Comparison of ENCODE assay signal across 8 mouse cellular contexts in genomic region chr11:62732022-62732387, GRCm38 (mm10). TPM values are rescaled to one million over a fixed set of nuclear protein-coding genes. Genes with fewer than 3 reads are reported as not detected.
DNase-seq lines count a peak whose midpoint lies in the region; ATAC-seq and TF ChIP-seq lines count a peak whose summit lies in the region.

No protein-coding gene starts in this region.

- WGBS in kidney, embryonic 16.5 days = 10% methylated on average over 5 of the region's 5 CpGs
- 7% methylated on average over 5 of the region's 5 CpGs for WGBS in embryonic facial prominence, embryonic 12.5 days
- 11% methylated on average over 5 of the region's 5 CpGs for WGBS in intestine, embryonic 14.5 days
- 3% methylated on average over 5 of the region's 5 CpGs for WGBS in midbrain, postnatal 0 days

- H3K4me3 ChIP-seq in kidney, embryonic 16.5 days (ENCODE audit: low read length) = peak overlapping the region; percentile 57
- H3K4me3 ChIP-seq in embryonic facial prominence, embryonic 12.5 days = peak overlapping the region; percentile 78
- H3K4me3 ChIP-seq in intestine, embryonic 14.5 days (ENCODE audit: low read depth, low read length) = peak overlapping the region; percentile 83
- H3K4me3 ChIP-seq in midbrain, postnatal 0 days (ENCODE audit: low read depth, low read length) = peak overlapping the region; percentile 93

- no peak for DNase-seq in kidney, postnatal 25 days
- no peak for DNase-seq in intestine, embryonic 14.5 days (ENCODE audit: low spot score)
- DNase-seq in midbrain, postnatal 0 days (ENCODE audit: low spot score) = no peak
- DNase-seq in right cerebral cortex, adult 18-20 months = no peak
- DNase-seq in adipocyte (ENCODE audit: low spot score) = no peak
- no peak for DNase-seq in right cerebral cortex, postnatal 36 days (ENCODE audit: low spot score in 2 of 2)

- no peak overlapping the region for H3K27ac ChIP-seq in kidney, embryonic 16.5 days (ENCODE audit: low read length)
- H3K27ac ChIP-seq in embryonic facial prominence, embryonic 12.5 days = peak overlapping the region; percentile 77; the same call in 1 of the 2 replicates
- H3K27ac ChIP-seq in intestine, embryonic 14.5 days (ENCODE audit: low read depth) = no peak overlapping the region
- H3K27ac ChIP-seq in midbrain, postnatal 0 days (ENCODE audit: low read depth, low read length) = peak overlapping the region; percentile 95

- no peaks in the 10 kb centered on the region for H3K27me3 ChIP-seq in kidney, embryonic 16.5 days (ENCODE audit: insufficient read depth, low read length)
- H3K27me3 ChIP-seq in embryonic facial prominence, embryonic 12.5 days = no peaks in the 10 kb centered on the region
- H3K27me3 ChIP-seq in intestine, embryonic 14.5 days (replicated peaks; ENCODE audit: control insufficient read depth, insufficient read depth, low read length) = no peaks in the 10 kb centered on the region
- H3K27me3 ChIP-seq in midbrain, postnatal 0 days (ENCODE audit: insufficient read depth, low read length) = no peaks in the 10 kb centered on the region

- no peak overlapping the region for H3K9ac ChIP-seq in kidney, embryonic 16.5 days (replicated peaks; ENCODE audit: low read length)
- no peak overlapping the region; the same call in 1 of the 2 replicates for H3K9ac ChIP-seq in embryonic facial prominence, embryonic 12.5 days
- H3K9ac ChIP-seq in intestine, embryonic 14.5 days (ENCODE audit: low read length) = no peak overlapping the region
- no peak overlapping the region for H3K9ac ChIP-seq in midbrain, postnatal 0 days (replicated peaks; ENCODE audit: low read length, poor library complexity, severe bottlenecking)

- H3K9me3 ChIP-seq in kidney, embryonic 16.5 days (ENCODE audit: low read length) = no peaks in the 10 kb centered on the region
- no peaks in the 10 kb centered on the region for H3K9me3 ChIP-seq in embryonic facial prominence, embryonic 12.5 days
- no peaks in the 10 kb centered on the region for H3K9me3 ChIP-seq in intestine, embryonic 14.5 days (ENCODE audit: control insufficient read depth, low read length)
- no peaks in the 10 kb centered on the region for H3K9me3 ChIP-seq in midbrain, postnatal 0 days (ENCODE audit: low read length)

- ATAC-seq in kidney, embryonic 16.5 days (ENCODE audit: low FRiP score, low TSS enrichment) = no peak
- no peak for ATAC-seq in embryonic facial prominence, embryonic 12.5 days (ENCODE audit: insufficient number of reproducible peaks, insufficient read depth, low FRiP score, low TSS enrichment)
- ATAC-seq in intestine, embryonic 14.5 days (replicated peaks; ENCODE audit: low FRiP score, low TSS enrichment, low read depth) = no peak
- no peak for ATAC-seq in midbrain, postnatal 0 days (ENCODE audit: low FRiP score)

- H3K4me1 ChIP-seq in kidney, embryonic 16.5 days (ENCODE audit: insufficient read depth, low read length) = peaks cover 7% of the 10 kb centered on the region; the same call in 1 of the 2 replicates
- H3K4me1 ChIP-seq in embryonic facial prominence, embryonic 12.5 days = 0 out of 2 replicates have a peak, but pooled peaks cover 4% of the 10 kb centered on the region
- 0 out of 2 replicates have a peak, but pooled peaks cover 3% of the 10 kb centered on the region for H3K4me1 ChIP-seq in intestine, embryonic 14.5 days (replicated peaks; ENCODE audit: control insufficient read depth, insufficient read depth, low read length)
- H3K4me1 ChIP-seq in midbrain, postnatal 0 days (ENCODE audit: insufficient read depth, low read length) = peaks cover 8% of the 10 kb centered on the region; the same call in 1 of the 2 replicates

- no peak for TF ChIP-seq CTCF in midbrain, postnatal 0 days (IDR thresholded peaks at IDR 0.05)

- H3K4me2 ChIP-seq in kidney, embryonic 16.5 days (replicated peaks; ENCODE audit: low read depth, low read length) = peak overlapping the region; percentile 78
- peak overlapping the region; percentile 71 for H3K4me2 ChIP-seq in embryonic facial prominence, embryonic 12.5 days (replicated peaks)
- H3K4me2 ChIP-seq in intestine, embryonic 14.5 days (ENCODE audit: low read length) = peak overlapping the region; percentile 55
- H3K4me2 ChIP-seq in midbrain, postnatal 0 days (ENCODE audit: low read depth, low read length, poor library complexity, severe bottlenecking) = peak overlapping the region; percentile 72

- peaks cover 5% of the 10 kb centered on the region; the same call in 1 of the 2 replicates for H3K36me3 ChIP-seq in kidney, embryonic 16.5 days (ENCODE audit: insufficient read depth, low read length)
- peaks cover 16% of the 10 kb centered on the region for H3K36me3 ChIP-seq in embryonic facial prominence, embryonic 12.5 days
- peaks cover 13% of the 10 kb centered on the region; the same call in 1 of the 2 replicates for H3K36me3 ChIP-seq in intestine, embryonic 14.5 days (ENCODE audit: control insufficient read depth, insufficient read depth, low read length)
- H3K36me3 ChIP-seq in midbrain, postnatal 0 days (ENCODE audit: insufficient read depth, low read length) = peaks cover 7% of the 10 kb centered on the region

RNA-seq across cellular contexts. Expression of gene Zfp287, which starts 0.3 kb away (rescaled TPM):
- 7.5 and 9.1 TPM in 2 replicates for polyA plus RNA-seq in kidney, embryonic 16.5 days (2015; fragmentation: Nextera tagmentation; extraction: Ambion mirVana)
- 16.9 and 18.7 TPM in 2 replicates for polyA plus RNA-seq in embryonic facial prominence, embryonic 12.5 days (2016; fragmentation: Nextera tagmentation; extraction: Ambion mirVana)
- 7.7 and 8.9 TPM in 2 replicates for polyA plus RNA-seq in intestine, embryonic 14.5 days (2014; fragmentation: Nextera tagmentation; extraction: Ambion mirVana)
- total RNA-seq in midbrain, postnatal 0 days (2014; rRNA removed) = 20.6 and 22.2 TPM in 2 replicates
- polyA plus RNA-seq in midbrain, postnatal 0 days (2015; fragmentation: Nextera tagmentation; extraction: Ambion mirVana) = 12.9 and 13.0 TPM in 2 replicates

RNA-seq across cellular contexts. Expression of gene Gm10428, which starts 20.9 kb away (rescaled TPM):
- polyA plus RNA-seq in kidney, embryonic 16.5 days (2015; fragmentation: Nextera tagmentation; extraction: Ambion mirVana) = not detected in 2 replicates
- polyA plus RNA-seq in embryonic facial prominence, embryonic 12.5 days (2016; fragmentation: Nextera tagmentation; extraction: Ambion mirVana) = not detected in 2 replicates
- polyA plus RNA-seq in intestine, embryonic 14.5 days (2014; fragmentation: Nextera tagmentation; extraction: Ambion mirVana) = 0.73 TPM in 1 of 2 replicates, not detected in the other
- total RNA-seq in midbrain, postnatal 0 days (2014; rRNA removed) = not detected in 2 replicates
- 0.83 TPM in 1 of 2 replicates, not detected in the other for polyA plus RNA-seq in midbrain, postnatal 0 days (2015; fragmentation: Nextera tagmentation; extraction: Ambion mirVana)

RNA-seq across cellular contexts. Expression of gene Zfp286, which starts 57.3 kb away (rescaled TPM):
- polyA plus RNA-seq in kidney, embryonic 16.5 days (2015; fragmentation: Nextera tagmentation; extraction: Ambion mirVana) = 18.5 and 21.9 TPM in 2 replicates
- 38.0 and 40.4 TPM in 2 replicates for polyA plus RNA-seq in embryonic facial prominence, embryonic 12.5 days (2016; fragmentation: Nextera tagmentation; extraction: Ambion mirVana)
- polyA plus RNA-seq in intestine, embryonic 14.5 days (2014; fragmentation: Nextera tagmentation; extraction: Ambion mirVana) = 19.3 and 20.3 TPM in 2 replicates
- 20.1 and 25.0 TPM in 2 replicates for total RNA-seq in midbrain, postnatal 0 days (2014; rRNA removed)
- polyA plus RNA-seq in midbrain, postnatal 0 days (2015; fragmentation: Nextera tagmentation; extraction: Ambion mirVana) = 15.6 and 16.9 TPM in 2 replicates

Comparison
In these comparisons a context has a peak if more than half of its experiments do, and no peak if none do; other contexts are left out.
1. H3K27ac ChIP-seq: peak in embryonic facial prominence, embryonic 12.5 days (single experiment) and midbrain, postnatal 0 days (single experiment); none in kidney, embryonic 16.5 days (single experiment) and intestine, embryonic 14.5 days (single experiment).
2. Peak in every context shown above with its lines, with median percentiles within 50 percentile points of each other: H3K4me2 ChIP-seq and H3K4me3 ChIP-seq.